Mouse (Mus musculus) liver, postnatal 0 days (tissue): Measurements from ENCODE around the gene AU022751.
"Not testable (repeated sequence)": the region's sequence is repeated elsewhere in the genome, so short reads cannot be mapped to it uniquely, and the experiment has no call there.

ENCODE experiments used
- CTCF ChIP-seq: sonication (generic); IDR thresholded peaks from 2 replicates; pipeline ENCODE4 v1.5.1; 2016; ENCODE audit warnings: antibody characterized with exemption, low read depth
- EP300 ChIP-seq: IDR thresholded peaks from 2 replicates; pipeline ENCODE4 v1.6.1; 2016; ENCODE audit warnings: antibody characterized with exemption, low read depth, mild to moderate bottlenecking

GRCm38 (mm10) chrX:6047066-6047935 is 35.9 kb downstream of the AU022751 start, which contains the start of gene Nudt11:
- TF ChIP-seq CTCF, EP300: not testable (repeated sequence)
